Mouse (Mus musculus): ENCODE measurements around the gene AL607142.1. TPM values are rescaled to one million over a fixed set of nuclear protein-coding genes. Genes with fewer than 3 reads are reported as not detected.

The AL607142.1 gene
- polyA plus RNA-seq, 1 experiment: not detected

- TF ChIP-seq POLR2A (IDR thresholded peaks at IDR 0.05; ENCODE audit: borderline replicate concordance, low read depth, low read length) (no peak), CTCF (IDR thresholded peaks at IDR 0.05; ENCODE audit: low read depth, low read length) (no peak)
- Histone ChIP-seq H3K27ac (ENCODE audit: insufficient read depth, low read depth, low read length) (no peak overlapping the region), H3K4me1 (ENCODE audit: control insufficient read depth, insufficient read depth, low read length) (peaks cover 17% of the 10 kb centered on the region), H3K4me3 (ENCODE audit: insufficient read depth, low read length) (no peak overlapping the region)
Measured at GRCm38 (mm10) chr4:120063353-120064124, 1.3 kb upstream of the AL607142.1 start.

- no peak overlapping the region for H3K27ac ChIP-seq (ENCODE audit: insufficient read depth, low read depth, low read length)
- peaks cover 8% of the 10 kb centered on the region for H3K4me1 ChIP-seq (ENCODE audit: control insufficient read depth, insufficient read depth, low read length)
- no peak for TF ChIP-seq CTCF (IDR thresholded peaks at IDR 0.05; ENCODE audit: low read depth, low read length)
- H3K4me3 ChIP-seq (ENCODE audit: insufficient read depth, low read length): no peak overlapping the region
Measured at GRCm38 (mm10) chr4:120066841-120067591, 2.2 kb downstream of the AL607142.1 start.

- Histone ChIP-seq H3K4me3 (ENCODE audit: insufficient read depth, low read length) (no peak overlapping the region), H3K27ac (ENCODE audit: insufficient read depth, low read depth, low read length) (no peak overlapping the region), H3K4me1 (ENCODE audit: control insufficient read depth, insufficient read depth, low read length) (0 out of 2 replicates have a peak, but pooled peaks cover 2% of the 10 kb centered on the region)
- TF ChIP-seq CTCF (IDR thresholded peaks at IDR 0.05; ENCODE audit: low read depth, low read length) (no peak), POLR2A (IDR thresholded peaks at IDR 0.05; ENCODE audit: borderline replicate concordance, low read depth, low read length) (no peak)
Measured at GRCm38 (mm10) chr4:120067592-120068235, 2.9 kb downstream of the AL607142.1 start.

- no peak overlapping the region for H3K27ac ChIP-seq (ENCODE audit: insufficient read depth, low read depth, low read length)
- peaks cover 4% of the 10 kb centered on the region for H3K4me1 ChIP-seq (ENCODE audit: control insufficient read depth, insufficient read depth, low read length)
- TF ChIP-seq POLR2A (IDR thresholded peaks at IDR 0.05; ENCODE audit: borderline replicate concordance, low read depth, low read length) (no peak), CTCF (IDR thresholded peaks at IDR 0.05; ENCODE audit: low read depth, low read length) (no peak)
- H3K4me3 ChIP-seq (ENCODE audit: insufficient read depth, low read length): no peak overlapping the region
Measured at GRCm38 (mm10) chr4:120068883-120069581, 4.2 kb downstream of the AL607142.1 start.

- peaks cover 4% of the 10 kb centered on the region for H3K4me1 ChIP-seq (ENCODE audit: control insufficient read depth, insufficient read depth, low read length)
- TF ChIP-seq CTCF (IDR thresholded peaks at IDR 0.05; ENCODE audit: low read depth, low read length): no peak
- TF ChIP-seq POLR2A (IDR thresholded peaks at IDR 0.05; ENCODE audit: borderline replicate concordance, low read depth, low read length): no peak
- H3K4me3 ChIP-seq (ENCODE audit: insufficient read depth, low read length): no peak overlapping the region
- H3K27ac ChIP-seq (ENCODE audit: insufficient read depth, low read depth, low read length): no peak overlapping the region
Measured at GRCm38 (mm10) chr4:120069582-120069980, 4.8 kb downstream of the AL607142.1 start.

- peaks cover 4% of the 10 kb centered on the region for H3K4me1 ChIP-seq (ENCODE audit: control insufficient read depth, insufficient read depth, low read length)
- no peak overlapping the region for H3K4me3 ChIP-seq (ENCODE audit: insufficient read depth, low read length)
- no peak overlapping the region for H3K27ac ChIP-seq (ENCODE audit: insufficient read depth, low read depth, low read length)
- TF ChIP-seq CTCF (IDR thresholded peaks at IDR 0.05; ENCODE audit: low read depth, low read length) (no peak), POLR2A (IDR thresholded peaks at IDR 0.05; ENCODE audit: borderline replicate concordance, low read depth, low read length) (no peak)
Measured at GRCm38 (mm10) chr4:120071411-120071810, 6.6 kb downstream of the AL607142.1 start.

- peaks cover 4% of the 10 kb centered on the region for H3K4me1 ChIP-seq (ENCODE audit: control insufficient read depth, insufficient read depth, low read length)
- H3K4me3 ChIP-seq (ENCODE audit: insufficient read depth, low read length): no peak overlapping the region
- TF ChIP-seq CTCF (IDR thresholded peaks at IDR 0.05; ENCODE audit: low read depth, low read length): no peak
- TF ChIP-seq POLR2A (IDR thresholded peaks at IDR 0.05; ENCODE audit: borderline replicate concordance, low read depth, low read length): no peak
- H3K27ac ChIP-seq (ENCODE audit: insufficient read depth, low read depth, low read length): no peak overlapping the region
Measured at GRCm38 (mm10) chr4:120071842-120072507, 7.2 kb downstream of the AL607142.1 start.

GRCm38 (mm10) chr4:120074061-120074460 lies 9.3 kb downstream of the AL607142.1 start:
- Histone ChIP-seq H3K4me3 (ENCODE audit: insufficient read depth, low read length) (no peak overlapping the region), H3K27ac (ENCODE audit: insufficient read depth, low read depth, low read length) (no peak overlapping the region), H3K4me1 (ENCODE audit: control insufficient read depth, insufficient read depth, low read length) (peaks cover 4% of the 10 kb centered on the region)
- TF ChIP-seq POLR2A (IDR thresholded peaks at IDR 0.05; ENCODE audit: borderline replicate concordance, low read depth, low read length): no peak
- no peak for TF ChIP-seq CTCF (IDR thresholded peaks at IDR 0.05; ENCODE audit: low read depth, low read length)

GRCm38 (mm10) chr4:120077322-120077721 lies 12.5 kb downstream of the AL607142.1 start:
- TF ChIP-seq CTCF (IDR thresholded peaks at IDR 0.05; ENCODE audit: low read depth, low read length) (no peak), POLR2A (IDR thresholded peaks at IDR 0.05; ENCODE audit: borderline replicate concordance, low read depth, low read length) (no peak)
- Histone ChIP-seq H3K4me1 (ENCODE audit: control insufficient read depth, insufficient read depth, low read length) (peaks cover 4% of the 10 kb centered on the region), H3K27ac (ENCODE audit: insufficient read depth, low read depth, low read length) (no peak overlapping the region), H3K4me3 (ENCODE audit: insufficient read depth, low read length) (no peak overlapping the region)

Measured in bone marrow macrophage, adult 2 months (primary cell).